Mouse (Mus musculus) ovary, postnatal 10 days (tissue): ENCODE measurements around the gene Commd1.

ENCODE experiments used
- DNase-seq: peaks from one replicate; pipeline ENCODE4 v3.0.0; 2022; ENCODE audit warnings: low spot score

Gene Commd1

DNA sequence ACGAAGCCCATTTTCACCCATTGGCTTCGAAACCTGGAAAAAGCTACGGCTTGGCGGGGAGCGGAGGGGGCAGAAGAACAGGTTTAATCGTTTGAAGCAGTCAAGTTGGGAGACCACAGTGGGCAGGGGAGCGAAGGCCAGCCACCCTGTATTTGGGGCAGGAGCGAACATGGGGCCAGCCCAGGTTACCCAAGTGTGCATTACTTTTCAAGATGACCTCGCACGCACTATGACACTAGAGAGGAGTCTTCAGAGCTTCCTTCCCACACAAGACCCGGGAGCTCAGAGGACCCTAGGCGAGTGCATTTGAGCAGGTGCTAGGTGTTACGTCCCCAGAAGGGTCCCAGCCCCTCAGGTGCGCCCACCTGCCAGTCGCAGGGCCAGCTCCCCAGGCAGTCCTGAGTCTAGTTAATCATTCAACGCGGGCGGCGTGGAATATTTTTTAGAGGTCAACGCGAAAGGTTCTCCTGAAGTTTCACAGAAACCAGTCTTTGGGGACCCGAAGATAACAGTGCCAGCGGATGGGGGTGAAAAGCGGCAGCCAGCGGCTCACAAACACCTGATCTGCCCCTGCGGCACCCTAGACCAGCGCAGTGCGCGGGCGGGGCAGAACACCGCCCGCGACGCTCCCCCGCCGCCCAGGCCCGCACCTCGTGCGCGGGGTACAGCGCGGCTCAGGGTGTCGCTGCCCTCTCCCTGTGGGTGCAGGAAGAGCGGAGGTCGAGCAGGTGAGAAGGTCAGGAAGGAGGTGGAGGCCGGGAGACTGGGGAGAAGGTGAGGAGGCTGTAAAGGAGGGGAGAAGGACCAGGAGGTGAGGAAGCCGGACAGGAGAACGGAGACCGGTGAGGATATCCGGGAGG is 123.5 kb downstream of the Commd1 start:
- DNase-seq = peak; percentile 10

DNA sequence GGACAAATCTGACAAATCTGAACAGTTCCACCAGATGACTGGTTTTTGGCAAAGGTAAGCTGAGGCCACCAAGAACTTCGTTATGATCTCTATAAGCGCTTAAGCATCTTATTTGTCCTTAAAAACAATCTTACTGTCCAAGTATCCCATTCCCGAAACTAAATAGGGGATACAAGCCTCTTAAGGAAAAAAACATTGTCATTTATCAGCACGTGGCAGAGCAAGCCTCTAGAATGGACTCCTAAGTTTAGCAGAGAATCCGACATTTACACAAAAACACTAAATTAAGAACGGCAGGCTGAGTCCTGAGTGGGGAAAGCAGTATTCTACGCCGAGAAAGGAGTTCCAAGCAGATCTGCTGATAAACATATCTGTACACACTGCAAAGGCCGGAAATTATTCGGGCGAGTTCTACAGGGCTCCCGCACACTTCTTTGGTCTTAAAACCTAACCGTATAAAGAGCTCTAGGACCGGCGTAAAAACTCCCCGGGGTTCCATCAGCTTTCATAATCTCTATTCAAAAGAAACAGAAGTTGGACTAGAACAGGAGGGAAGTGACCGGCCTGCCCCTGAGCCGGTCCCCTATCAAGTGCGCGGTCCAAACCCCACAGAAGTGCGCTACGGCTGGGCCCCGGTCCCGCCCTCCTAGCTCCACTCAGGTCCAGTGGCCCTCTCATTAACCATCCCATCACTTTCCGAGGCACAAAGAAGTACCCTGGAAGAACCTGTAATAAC is 124.3 kb downstream of the Commd1 start:
- no peak for DNase-seq

DNA sequence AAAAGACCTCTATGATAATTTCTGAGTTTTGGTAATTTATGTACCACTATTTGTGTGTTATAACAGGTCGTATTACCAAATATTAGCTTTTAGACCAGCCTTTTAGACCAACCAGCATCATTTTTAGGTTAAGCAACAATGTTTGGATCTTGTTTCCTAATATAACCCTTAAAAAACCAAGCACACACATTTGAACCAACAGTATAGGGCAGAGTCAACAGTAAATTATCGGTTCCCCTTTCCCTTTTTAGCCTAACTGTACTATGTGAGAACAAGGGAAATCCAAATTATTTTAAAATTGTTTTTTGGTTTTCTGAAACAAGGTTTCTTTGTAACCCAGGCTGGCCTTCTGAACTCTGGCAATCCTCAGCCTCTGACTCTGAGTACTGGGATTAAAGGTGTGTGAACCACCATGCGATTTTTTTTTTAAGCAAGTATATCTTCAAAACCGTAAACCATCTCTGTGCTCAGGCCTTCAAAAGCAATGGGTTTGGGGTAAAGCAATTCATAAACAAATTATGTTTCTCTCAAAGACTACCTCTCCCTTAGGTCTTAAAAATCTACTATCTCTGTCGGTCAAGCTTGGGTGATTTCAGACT is 125.0 kb downstream of the Commd1 start:
- no peak for DNase-seq

GRCm38 (mm10) chr11:22856371-22856965 is 125.7 kb downstream of the Commd1 start:
- no peak for DNase-seq

DNA sequence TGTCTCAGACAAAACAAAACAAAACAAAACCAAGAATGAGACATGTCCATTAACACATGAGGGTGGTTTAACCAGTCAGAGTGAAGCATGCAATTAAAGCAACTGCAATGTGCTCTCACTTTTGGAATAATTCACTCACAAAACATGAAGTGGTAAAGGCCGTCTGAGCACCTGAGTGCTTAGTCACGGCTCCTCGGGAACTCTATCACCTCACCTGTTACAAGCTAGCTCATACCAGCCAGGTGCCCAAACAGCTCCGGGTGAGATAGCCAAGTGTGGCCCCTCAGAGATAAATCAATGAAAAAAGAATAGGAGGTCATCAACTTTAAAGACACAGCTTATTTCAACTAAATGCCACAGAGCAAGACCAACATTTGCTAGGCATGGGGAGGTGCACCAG is 127.6 kb downstream of the Commd1 start:
- DNase-seq = no peak

DNA sequence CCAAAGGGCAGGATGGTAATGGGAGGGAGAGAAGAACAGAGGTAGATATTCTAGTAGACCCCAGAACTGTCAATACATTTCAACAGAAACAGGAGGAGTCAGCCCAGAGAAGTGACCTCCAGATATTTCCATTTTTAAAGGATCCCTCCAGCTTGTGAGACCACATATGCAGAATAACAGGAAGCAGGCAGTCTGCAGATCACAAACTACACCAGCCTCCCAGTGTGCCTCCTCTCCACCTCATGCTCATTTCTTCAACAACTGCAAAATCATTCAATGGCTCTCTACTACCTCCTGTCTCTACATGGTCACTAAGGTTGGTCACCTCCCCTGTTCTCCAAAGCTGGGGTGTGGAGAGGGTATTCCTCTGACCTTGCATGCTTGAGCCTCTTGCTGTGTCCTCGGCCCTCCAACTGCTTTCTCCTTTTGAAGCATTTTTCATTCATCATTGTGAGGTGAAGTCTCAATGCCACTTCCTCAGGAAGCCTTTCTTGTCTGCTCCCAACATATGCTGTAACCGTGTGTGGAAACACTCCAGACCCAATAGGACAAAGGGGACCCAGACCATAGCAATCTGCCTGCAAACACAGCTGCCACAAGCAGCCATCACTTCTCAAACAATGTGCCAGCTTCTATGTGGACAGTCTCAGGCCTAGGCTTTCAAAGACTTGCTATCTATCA is 128.6 kb downstream of the Commd1 start:
- no peak for DNase-seq

- no peak for DNase-seq
Measured at GRCm38 (mm10) chr11:22852510-22852909, 129.7 kb downstream of the Commd1 start.

- no peak for DNase-seq
Measured at GRCm38 (mm10) chr11:22851416-22851815, 130.8 kb downstream of the Commd1 start.

DNA sequence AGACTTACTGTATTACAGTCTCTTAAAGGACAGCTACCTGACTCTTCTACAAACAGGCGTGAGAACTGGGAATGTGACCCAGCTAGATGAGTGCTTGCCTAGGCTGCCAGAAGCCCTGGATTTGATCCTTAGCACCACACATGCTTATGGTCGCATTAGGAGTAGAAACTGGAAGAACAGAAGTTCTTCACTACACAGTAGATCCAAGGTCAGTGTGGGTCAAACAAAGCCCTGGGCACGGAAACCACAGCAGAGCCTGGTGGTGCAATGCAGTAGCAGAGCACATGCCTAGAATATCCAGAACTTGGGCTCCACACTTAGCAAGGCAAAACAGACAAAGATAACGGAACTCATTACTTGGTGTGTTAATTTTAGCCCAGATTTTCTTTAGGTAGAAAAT is 132.1 kb downstream of the Commd1 start:
- DNase-seq = no peak

- no peak for DNase-seq
Measured at GRCm38 (mm10) chr11:22848649-22849195, 133.5 kb downstream of the Commd1 start.

GRCm38 (mm10) chr11:22847732-22848648 is 134.2 kb downstream of the Commd1 start:
- no peak for DNase-seq

DNA sequence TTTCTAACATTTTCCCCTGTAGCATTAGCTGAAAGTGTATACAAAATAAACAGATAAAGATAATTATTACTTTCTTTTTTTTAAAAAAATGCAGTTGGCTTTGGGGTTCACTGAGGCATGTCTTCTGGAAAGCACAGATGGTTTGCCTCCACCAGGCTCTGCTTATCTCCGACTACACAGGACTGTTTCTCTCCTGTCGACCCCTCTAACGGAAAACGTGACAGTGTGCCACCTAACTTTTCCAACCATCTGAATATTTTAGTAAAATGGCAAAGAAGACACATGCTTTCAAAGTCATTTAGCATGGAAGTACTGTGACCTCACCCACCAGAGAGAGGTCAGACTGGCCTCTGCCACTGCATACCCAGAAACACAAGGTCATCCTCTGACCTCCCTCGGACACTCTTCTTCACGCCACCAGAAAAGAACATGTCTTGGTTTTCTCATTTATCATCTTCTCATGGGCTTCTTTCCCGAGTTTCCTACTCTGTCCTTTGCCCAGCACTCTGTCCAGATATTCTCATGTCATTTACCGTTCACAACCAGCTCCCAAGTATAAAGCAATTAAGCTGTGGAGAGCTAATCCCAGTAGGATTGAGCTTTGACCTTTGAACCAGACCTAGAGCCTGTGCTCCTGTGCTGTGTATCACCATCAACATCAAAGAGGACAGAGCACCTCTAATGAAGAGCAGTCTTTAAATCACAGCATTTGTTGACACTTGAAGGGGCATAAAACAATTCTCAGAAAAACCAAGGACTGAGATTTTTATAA is 135.0 kb downstream of the Commd1 start:
- no peak for DNase-seq
